Mouse (Mus musculus): ENCODE data around the gene Ccl5.

GRCm38 (mm10) chr11:83566617-83567016, 36.3 kb upstream of the Ccl5 start:
- no peak for TF ChIP-seq POLR2A (IDR thresholded peaks at IDR 0.05; ENCODE audit: low read depth, low read length)
- no peak for TF ChIP-seq CTCF (IDR thresholded peaks at IDR 0.05; ENCODE audit: extremely low read depth, insufficient read depth, insufficient read length, insufficient replicate concordance)
